Mouse (Mus musculus): ENCODE measurements around the gene Hist1h2bh. TPM values are rescaled to one million over a fixed set of nuclear protein-coding genes. Genes with fewer than 3 reads are reported as not detected.
"Not testable (repeated sequence)": the region's sequence is repeated elsewhere in the genome, so short reads cannot be mapped to it uniquely, and the experiment has no call there.

The Hist1h2bh gene
- polyA plus RNA-seq, 1 experiment from 2014 or later, result 0.77 TPM

DNA sequence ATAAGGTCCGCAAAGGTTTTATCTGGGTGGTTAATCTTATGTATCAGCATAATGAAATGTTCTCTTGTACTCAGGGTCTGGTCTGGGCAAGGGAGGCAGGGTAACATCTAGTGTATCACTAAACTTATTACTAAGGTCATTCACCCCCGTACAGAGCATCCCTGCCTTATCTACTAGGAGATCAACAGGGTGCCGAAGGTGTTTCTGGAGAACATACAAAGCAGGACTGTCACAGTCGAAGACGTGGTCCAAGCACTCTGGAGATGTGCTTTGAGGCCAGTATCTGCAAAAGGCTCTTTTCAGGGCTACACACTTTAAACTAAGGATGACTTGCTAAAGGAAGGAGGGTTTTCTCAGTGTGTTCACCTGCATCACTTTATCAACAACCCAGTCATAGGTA, 3.5 kb upstream of the Hist1h2bh start:
- Histone ChIP-seq H3K9me3 (ENCODE audit: control insufficient read depth, low read length) (no peaks in the 10 kb centered on the region), H3K27ac (replicated peaks; ENCODE audit: low read depth, low read length) (no peak overlapping the region)
- DNase-seq (ENCODE audit: low spot score), result no peak

GRCm38 (mm10) chr13:23544787-23545120, 1.6 kb upstream of the Hist1h2bh start:
- Histone ChIP-seq H3K4me2 (ENCODE audit: low read depth, low read length) (peak overlapping the region; percentile 80), H3K9ac (ENCODE audit: low read depth, low read length) (peak overlapping the region; percentile 73), H3K4me3 (ENCODE audit: low read depth, low read length) (peak overlapping the region; percentile 46), H3K27ac (replicated peaks; ENCODE audit: low read depth, low read length) (peak overlapping the region; percentile 98)
- H3K27me3 ChIP-seq (replicated peaks; ENCODE audit: control insufficient read depth, insufficient read depth, low read length); H3K36me3 ChIP-seq (ENCODE audit: control insufficient read depth, insufficient read depth, low read length); H3K9me3 ChIP-seq (ENCODE audit: control insufficient read depth, low read length); DNase-seq (ENCODE audit: low spot score); ATAC-seq (ENCODE audit: low read depth); H3K4me1 ChIP-seq (ENCODE audit: control insufficient read depth, insufficient read depth, low read length): not testable (repeated sequence)
- WGBS, result 0% methylated on average over 3 of the region's 14 CpGs

More for the DNA sequence above, 3.5 kb upstream of the Hist1h2bh start:
- Histone ChIP-seq H3K4me3 (ENCODE audit: low read depth, low read length) (no peak overlapping the region), H3K4me2 (ENCODE audit: low read depth, low read length) (no peak overlapping the region), H3K9ac (ENCODE audit: low read depth, low read length) (no peak overlapping the region), H3K36me3 (ENCODE audit: control insufficient read depth, insufficient read depth, low read length) (no peaks in the 10 kb centered on the region), H3K27me3 (replicated peaks; ENCODE audit: control insufficient read depth, insufficient read depth, low read length) (no peaks in the 10 kb centered on the region), H3K4me1 (ENCODE audit: control insufficient read depth, insufficient read depth, low read length) (peaks cover 7% of the 10 kb centered on the region; the same call in 1 of the 2 replicates)
- ATAC-seq (ENCODE audit: low read depth), result no peak
- WGBS, result 74% methylated on average over 5 of the region's 5 CpGs

DNA sequence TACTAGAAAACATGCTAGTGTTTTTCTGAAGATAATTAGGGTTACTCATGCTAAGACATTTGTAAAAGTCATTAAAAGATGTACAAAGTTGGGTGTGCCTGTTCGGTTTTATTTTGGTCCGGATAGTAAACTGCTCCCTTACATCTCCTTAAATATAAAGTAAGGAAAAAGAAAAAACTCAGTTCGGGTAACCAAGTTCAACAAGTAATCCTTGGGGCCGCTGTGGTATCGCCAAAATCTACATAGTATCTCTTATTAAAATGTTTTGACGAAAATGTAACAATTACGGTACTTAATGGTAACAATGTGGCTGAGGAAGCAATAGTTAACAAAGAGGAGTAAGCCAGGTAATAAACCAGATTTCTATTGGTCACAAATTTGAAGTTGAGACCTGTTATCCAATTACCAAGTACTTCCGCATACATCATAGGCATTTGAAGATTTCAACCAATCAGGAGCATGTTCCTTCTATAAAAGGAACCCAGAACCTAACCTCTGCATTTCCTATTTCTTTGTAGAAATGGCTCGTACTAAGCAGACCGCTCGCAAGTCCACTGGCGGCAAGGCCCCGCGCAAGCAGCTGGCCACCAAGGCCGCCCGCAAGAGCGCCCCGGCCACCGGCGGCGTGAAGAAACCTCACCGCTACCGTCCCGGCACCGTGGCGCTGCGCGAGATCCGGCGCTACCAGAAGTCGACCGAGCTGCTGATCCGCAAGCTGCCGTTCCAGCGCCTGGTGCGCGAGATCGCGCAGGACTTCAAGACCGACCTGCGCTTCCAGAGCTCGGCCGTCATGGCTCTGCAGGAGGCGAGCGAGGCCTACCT, 984 bp upstream of the Hist1h2bh start, which contains the start of gene Hist1h3f:
Gene Hist1h3f (plus strand): TSS at position 88 of the 822 bp plus-strand sequence.
- ATAC-seq (ENCODE audit: low read depth) (peak; percentile 89), DNase-seq (ENCODE audit: low spot score) (peak; percentile 98)
- Histone ChIP-seq H3K27ac (replicated peaks; ENCODE audit: low read depth, low read length) (peak within 1 kb of the TSS; percentile 98), H3K9ac (ENCODE audit: low read depth, low read length) (peak within 1 kb of the TSS; percentile 73), H3K9me3 (ENCODE audit: control insufficient read depth, low read length) (no peaks in the 10 kb centered on the region), H3K27me3 (replicated peaks; ENCODE audit: control insufficient read depth, insufficient read depth, low read length) (no peaks in the 10 kb centered on the region), H3K4me1 (ENCODE audit: control insufficient read depth, insufficient read depth, low read length) (0 out of 2 replicates have a peak, but pooled peaks cover 3% of the 10 kb centered on the region), H3K36me3 (ENCODE audit: control insufficient read depth, insufficient read depth, low read length) (no peaks in the 10 kb centered on the region), H3K4me3 (ENCODE audit: low read depth, low read length) (peak within 1 kb of the TSS; percentile 46), H3K4me2 (ENCODE audit: low read depth, low read length) (peak within 1 kb of the TSS; percentile 80)
- under 1% methylated on average over 14 of the region's 45 CpGs for WGBS

GRCm38 (mm10) chr13:23542225-23542980, 789 bp downstream of the Hist1h2bh start:
- Histone ChIP-seq H3K4me3 (ENCODE audit: low read depth, low read length) (peak overlapping the region; percentile 46), H3K4me2 (ENCODE audit: low read depth, low read length) (peak overlapping the region; percentile 80), H3K27ac (replicated peaks; ENCODE audit: low read depth, low read length) (peak overlapping the region; percentile 86), H3K9ac (ENCODE audit: low read depth, low read length) (peak overlapping the region; percentile 67)
- H3K9me3 ChIP-seq (ENCODE audit: control insufficient read depth, low read length); H3K27me3 ChIP-seq (replicated peaks; ENCODE audit: control insufficient read depth, insufficient read depth, low read length); H3K4me1 ChIP-seq (ENCODE audit: control insufficient read depth, insufficient read depth, low read length); ATAC-seq (ENCODE audit: low read depth); H3K36me3 ChIP-seq (ENCODE audit: control insufficient read depth, insufficient read depth, low read length); DNase-seq (ENCODE audit: low spot score): not testable (repeated sequence)
- 12% methylated on average over 3 of the region's 3 CpGs for WGBS

DNA sequence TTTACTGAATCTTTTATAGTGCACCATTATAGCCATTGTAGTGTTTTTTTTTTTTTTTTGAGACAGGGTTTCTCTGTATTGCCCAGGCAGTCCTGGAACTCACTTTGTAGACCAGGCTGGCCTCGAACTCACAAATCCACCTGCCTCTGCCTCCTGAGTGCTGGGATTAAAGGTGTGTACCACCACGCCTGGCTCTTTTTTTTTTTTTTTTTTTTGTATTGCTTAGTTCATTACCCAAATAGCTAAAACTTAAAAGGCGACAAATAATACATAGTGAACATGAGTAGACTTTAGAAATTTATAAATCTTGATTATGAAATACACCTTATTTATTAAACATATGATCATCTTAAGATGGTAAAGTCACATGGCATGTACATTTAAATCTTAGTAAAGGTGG, 1.7 kb downstream of the Hist1h2bh start:
- no peaks in the 10 kb centered on the region for H3K27me3 ChIP-seq (replicated peaks; ENCODE audit: control insufficient read depth, insufficient read depth, low read length)
- WGBS, result 79% methylated on average over 3 of the region's 3 CpGs
- no peak for ATAC-seq (ENCODE audit: low read depth)

GRCm38 (mm10) chr13:23539821-23540220, 3.4 kb downstream of the Hist1h2bh start:
- not testable (repeated sequence) for H3K27ac ChIP-seq (replicated peaks; ENCODE audit: low read depth, low read length); H3K27me3 ChIP-seq (replicated peaks; ENCODE audit: control insufficient read depth, insufficient read depth, low read length); ATAC-seq (ENCODE audit: low read depth); H3K9me3 ChIP-seq (ENCODE audit: control insufficient read depth, low read length); DNase-seq (ENCODE audit: low spot score); H3K36me3 ChIP-seq (ENCODE audit: control insufficient read depth, insufficient read depth, low read length); H3K4me3 ChIP-seq (ENCODE audit: low read depth, low read length); H3K9ac ChIP-seq (ENCODE audit: low read depth, low read length); H3K4me2 ChIP-seq (ENCODE audit: low read depth, low read length)
- 0 out of 2 replicates have a peak, but pooled peaks cover 19% of the 10 kb centered on the region for H3K4me1 ChIP-seq (ENCODE audit: control insufficient read depth, insufficient read depth, low read length)
- WGBS, result 81% methylated on average over 1 of the region's 1 CpGs

More for the DNA sequence above, 1.7 kb downstream of the Hist1h2bh start:
- Histone ChIP-seq H3K27ac (replicated peaks; ENCODE audit: low read depth, low read length) (no peak overlapping the region), H3K9ac (ENCODE audit: low read depth, low read length) (no peak overlapping the region), H3K9me3 (ENCODE audit: control insufficient read depth, low read length) (no peaks in the 10 kb centered on the region), H3K4me2 (ENCODE audit: low read depth, low read length) (peak overlapping the region; percentile 80), H3K4me1 (ENCODE audit: control insufficient read depth, insufficient read depth, low read length) (0 out of 2 replicates have a peak, but pooled peaks cover 14% of the 10 kb centered on the region), H3K36me3 (ENCODE audit: control insufficient read depth, insufficient read depth, low read length) (no peaks in the 10 kb centered on the region), H3K4me3 (ENCODE audit: low read depth, low read length) (peak overlapping the region; percentile 46; the same call in 1 of the 2 replicates)
- no peak for DNase-seq (ENCODE audit: low spot score)

DNA sequence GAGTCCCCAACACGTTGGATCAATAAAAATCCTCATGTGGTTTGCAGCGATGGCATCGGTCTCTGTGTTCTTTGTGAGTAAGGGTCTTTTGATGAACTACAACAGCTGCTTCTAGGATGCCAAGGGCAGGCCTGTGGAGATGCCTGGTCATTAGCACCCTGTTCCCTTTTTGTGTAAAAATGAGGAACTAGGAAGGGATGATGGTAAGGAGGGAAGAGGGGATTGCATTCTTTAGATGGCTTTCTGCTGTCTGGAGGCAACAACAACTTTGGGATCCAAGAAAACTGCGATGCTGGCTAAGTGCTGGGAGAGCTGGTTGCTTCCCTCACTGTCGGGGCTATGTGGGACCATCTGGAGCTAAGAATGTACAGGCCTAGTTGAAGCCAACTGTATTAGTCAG, 4.9 kb downstream of the Hist1h2bh start:
- ATAC-seq (ENCODE audit: low read depth), result no peak
- H3K27me3 ChIP-seq (replicated peaks; ENCODE audit: control insufficient read depth, insufficient read depth, low read length), result no peaks in the 10 kb centered on the region
- no peak overlapping the region for H3K9ac ChIP-seq (ENCODE audit: low read depth, low read length)
- DNase-seq (ENCODE audit: low spot score), result no peak
- H3K4me1 ChIP-seq (ENCODE audit: control insufficient read depth, insufficient read depth, low read length), result 0 out of 2 replicates have a peak, but pooled peaks cover 19% of the 10 kb centered on the region
- no peak overlapping the region for H3K4me2 ChIP-seq (ENCODE audit: low read depth, low read length)
- H3K36me3 ChIP-seq (ENCODE audit: control insufficient read depth, insufficient read depth, low read length), result no peaks in the 10 kb centered on the region
- H3K4me3 ChIP-seq (ENCODE audit: low read depth, low read length), result no peak overlapping the region
- no peaks in the 10 kb centered on the region for H3K9me3 ChIP-seq (ENCODE audit: control insufficient read depth, low read length)
- 52% methylated on average over 5 of the region's 5 CpGs for WGBS
- H3K27ac ChIP-seq (replicated peaks; ENCODE audit: low read depth, low read length), result no peak overlapping the region

DNA sequence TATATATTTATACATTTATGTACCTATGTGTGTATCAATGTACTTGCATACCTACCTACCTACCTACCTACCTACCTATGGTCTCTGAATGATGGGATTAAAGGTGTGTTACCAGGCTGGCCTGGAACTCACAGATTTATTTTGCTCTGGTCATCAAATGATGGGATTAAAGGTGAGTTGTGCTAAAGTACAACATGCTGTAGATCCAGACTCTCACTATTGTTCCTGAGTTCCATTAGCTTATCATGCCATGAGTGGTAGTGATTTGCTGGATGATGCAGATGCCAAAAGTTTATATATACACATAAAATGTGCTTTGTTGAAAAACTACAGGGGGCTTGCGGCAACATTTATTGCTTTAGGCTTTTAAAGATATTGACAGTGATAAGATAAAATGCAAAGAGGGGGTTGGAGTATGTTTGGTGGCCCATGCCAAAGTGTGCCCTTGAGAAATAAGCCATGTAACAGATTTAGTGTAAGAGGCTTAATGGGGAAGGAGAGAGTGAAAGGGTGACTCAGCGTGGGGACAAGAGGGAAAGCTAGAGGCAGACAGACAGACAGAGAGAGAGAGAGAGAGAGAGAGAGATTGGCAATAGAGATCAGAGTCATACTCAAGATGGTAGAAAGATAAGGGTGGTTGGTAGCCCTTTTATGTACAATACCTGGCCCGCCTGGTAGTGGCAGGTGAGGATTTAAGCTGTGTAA, 6.0 kb downstream of the Hist1h2bh start:
- peak overlapping the region; percentile 56; the same call in 1 of the 2 replicates for H3K4me3 ChIP-seq (ENCODE audit: low read depth, low read length)
- WGBS, result 73% methylated on average over 3 of the region's 3 CpGs
- no peaks in the 10 kb centered on the region for H3K36me3 ChIP-seq (ENCODE audit: control insufficient read depth, insufficient read depth, low read length)
- H3K27ac ChIP-seq (replicated peaks; ENCODE audit: low read depth, low read length), result peak overlapping the region; percentile 90
- DNase-seq (ENCODE audit: low spot score), result no peak
- H3K9me3 ChIP-seq (ENCODE audit: control insufficient read depth, low read length), result no peaks in the 10 kb centered on the region
- H3K4me2 ChIP-seq (ENCODE audit: low read depth, low read length), result peak overlapping the region; percentile 78
- peaks cover 26% of the 10 kb centered on the region for H3K4me1 ChIP-seq (ENCODE audit: control insufficient read depth, insufficient read depth, low read length)
- no peak for ATAC-seq (ENCODE audit: low read depth)
- no peaks in the 10 kb centered on the region for H3K27me3 ChIP-seq (replicated peaks; ENCODE audit: control insufficient read depth, insufficient read depth, low read length)
- H3K9ac ChIP-seq (ENCODE audit: low read depth, low read length), result peak overlapping the region; percentile 31; the same call in 1 of the 2 replicates

Data from embryonic facial prominence, embryonic 14.5 days (tissue).